Mouse (Mus musculus) urinary bladder, postnatal 10 days (tissue): Measurements from ENCODE around the gene Pde4d.

Source experiments
- DNase-seq: peaks from one replicate; pipeline ENCODE4 v3.0.0; 2022; ENCODE audit warnings: low spot score

Pde4d gene

DNA sequence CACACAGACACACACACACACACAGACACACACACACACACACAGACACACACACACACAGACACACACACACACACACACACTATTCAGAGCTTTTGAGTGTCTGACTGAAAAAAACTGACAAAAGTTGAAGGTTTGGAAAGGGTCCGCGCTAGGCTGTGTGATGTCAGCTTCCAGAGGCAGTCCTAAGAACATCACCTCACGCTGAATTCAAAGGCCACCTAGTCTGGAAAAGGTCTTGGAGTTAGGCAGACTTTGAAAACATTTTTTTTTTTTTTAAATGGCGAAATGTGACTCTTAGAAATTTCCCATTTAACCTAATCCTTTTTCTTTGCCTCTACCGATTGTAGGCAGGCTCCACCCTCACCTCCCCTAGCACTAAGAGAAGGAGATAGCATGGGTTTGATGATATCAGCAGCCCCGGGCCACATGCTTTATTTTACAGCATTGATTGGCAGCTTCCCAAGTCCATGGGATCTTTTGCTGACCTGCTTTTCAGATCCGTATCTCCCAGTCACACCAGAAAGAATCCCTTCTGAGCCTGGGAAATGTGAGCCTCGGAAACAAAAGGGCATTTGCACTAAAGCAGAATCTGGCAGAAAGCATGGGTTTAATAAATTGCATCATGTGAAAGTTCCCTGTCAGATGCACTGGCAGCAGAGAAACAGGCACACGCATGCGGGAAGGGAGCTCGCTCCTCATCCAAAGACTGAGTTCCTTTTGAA is 1373.7 kb downstream of the Pde4d start:
- DNase-seq: no peak

DNA sequence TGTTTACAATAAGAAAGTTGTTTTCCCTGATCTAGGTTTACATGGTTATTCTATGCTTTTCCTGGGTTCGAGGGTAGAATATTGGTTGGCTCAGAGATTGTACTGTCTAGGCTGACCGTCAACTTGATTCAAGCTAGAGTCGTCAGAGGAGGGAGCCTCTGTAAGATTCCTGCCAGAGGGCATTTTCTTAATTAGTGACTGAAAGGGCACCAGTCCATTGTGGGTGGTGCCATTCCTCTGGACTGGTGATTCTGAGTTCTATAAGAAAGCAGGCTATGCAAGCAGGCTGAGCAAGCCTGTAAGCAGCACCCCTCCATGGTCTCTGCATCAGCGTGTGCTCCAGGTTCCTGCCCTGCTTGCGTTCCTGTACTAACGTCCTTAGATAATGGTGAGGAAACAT is 1376.1 kb downstream of the Pde4d start:
- no peak for DNase-seq

DNA sequence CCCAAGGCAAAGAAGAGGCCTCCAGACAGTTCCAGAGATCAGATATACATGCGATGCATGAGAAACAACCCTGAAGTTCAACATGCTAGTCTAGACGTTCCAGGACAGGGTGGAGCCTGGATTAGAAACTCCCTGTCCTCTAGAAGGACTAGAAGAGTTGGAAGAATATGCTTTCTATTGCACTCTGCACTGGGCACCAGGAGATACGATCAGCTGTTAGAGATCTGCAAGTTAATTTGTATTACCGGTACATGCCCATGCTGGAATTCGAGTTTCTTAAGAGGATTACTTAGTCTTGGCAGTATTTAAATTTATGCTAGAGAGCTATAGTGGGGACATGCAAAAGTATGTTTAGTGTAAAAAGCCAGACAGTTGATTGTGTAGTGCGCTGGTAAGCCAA is 1377.6 kb downstream of the Pde4d start:
- no peak for DNase-seq

DNA sequence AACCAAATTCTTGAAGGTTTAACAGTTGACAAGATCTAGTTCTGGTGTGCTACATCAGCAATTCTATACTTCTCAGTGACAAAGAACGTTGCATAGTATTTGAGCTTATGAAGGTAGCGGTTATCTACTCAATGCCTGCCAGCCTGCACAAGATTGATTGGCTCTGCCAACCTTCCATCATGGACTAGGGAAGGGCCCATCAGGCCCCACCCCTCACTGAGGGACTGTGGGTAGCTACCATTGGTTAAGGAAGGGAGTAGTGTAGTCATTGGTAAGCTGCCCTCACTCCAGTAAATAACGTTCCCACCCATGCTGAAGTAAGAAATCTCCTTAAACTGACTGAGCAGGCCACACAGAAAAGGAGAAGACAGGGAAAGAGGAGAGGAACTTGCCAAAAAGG is 1378.2 kb downstream of the Pde4d start:
- DNase-seq: no peak

DNA sequence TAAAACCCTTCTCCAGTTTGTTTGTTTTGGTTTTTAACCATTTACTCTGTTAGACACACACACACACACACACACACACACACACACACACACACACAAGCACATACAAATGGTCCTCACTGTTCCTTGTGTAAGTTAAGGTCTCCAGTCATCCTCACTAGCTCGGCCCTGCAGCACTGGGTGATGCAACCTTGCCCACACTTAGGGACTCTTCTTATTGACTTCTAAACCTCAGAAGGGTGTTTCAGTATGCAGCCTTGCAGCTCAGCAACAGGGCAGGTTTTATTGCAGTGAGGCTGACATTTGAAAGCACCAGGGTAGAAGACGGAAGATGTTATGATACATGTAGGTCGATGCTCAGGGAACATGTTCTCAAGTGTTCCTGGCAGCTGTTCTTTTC is 1379.7 kb downstream of the Pde4d start:
- no peak for DNase-seq

DNA sequence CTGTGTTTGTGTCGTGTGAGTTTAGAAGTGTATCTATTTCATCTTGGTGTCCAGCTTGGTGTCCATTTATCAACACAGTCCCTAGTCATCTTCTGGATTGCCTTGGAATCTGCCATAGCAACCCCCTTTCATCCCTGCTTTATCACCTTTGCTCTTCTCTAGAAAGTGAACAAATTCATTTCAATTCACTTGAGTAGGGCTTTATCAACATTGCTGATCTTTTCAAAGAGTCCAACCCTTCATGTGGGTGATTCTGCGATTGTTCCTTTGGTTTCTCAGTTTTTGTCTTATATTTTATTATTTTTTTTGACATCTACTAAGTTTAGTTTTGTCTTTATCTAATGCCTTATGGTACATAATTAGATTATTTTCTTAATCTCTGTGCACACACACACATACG is 1385.2 kb downstream of the Pde4d start:
- no peak for DNase-seq

DNA sequence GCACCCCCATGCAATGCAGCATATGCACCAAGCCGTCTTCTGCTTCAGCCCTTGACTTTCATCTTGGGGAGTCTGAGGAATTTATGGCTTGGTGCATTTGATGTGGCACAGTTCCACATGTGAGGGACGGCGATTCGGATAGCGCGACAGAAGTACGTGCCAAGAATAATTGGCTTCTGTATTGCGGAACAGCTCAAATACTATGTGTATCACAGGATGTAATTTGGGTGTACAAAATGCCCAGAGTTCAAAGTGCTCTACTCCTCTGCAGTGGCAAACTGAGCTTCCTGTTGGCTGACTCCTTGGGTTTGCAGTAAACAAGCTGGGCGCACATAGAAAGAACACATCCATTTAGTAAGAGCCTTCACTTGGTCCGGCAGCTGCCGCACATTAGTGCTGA is 1387.7 kb downstream of the Pde4d start:
- DNase-seq: no peak

DNA sequence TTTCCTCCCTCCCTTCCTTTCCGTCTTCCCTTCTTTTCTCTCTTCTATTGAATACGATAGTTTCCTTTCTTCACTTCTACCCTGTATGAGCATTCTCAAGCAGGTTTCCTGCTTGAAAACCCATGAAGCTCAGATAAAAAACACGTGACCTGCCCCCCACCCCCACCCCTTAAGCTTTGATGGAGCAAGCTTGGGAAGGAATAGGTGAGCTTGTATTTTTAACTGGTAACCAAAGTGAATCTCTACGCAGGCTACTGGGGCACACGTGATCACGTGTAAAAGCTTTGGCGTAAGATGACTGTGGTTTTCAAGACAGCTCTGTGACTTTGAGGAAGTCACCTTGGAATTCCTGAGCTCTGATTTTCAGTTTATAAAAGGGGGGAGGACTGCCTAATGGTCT is 1388.2 kb downstream of the Pde4d start:
- no peak for DNase-seq

DNA sequence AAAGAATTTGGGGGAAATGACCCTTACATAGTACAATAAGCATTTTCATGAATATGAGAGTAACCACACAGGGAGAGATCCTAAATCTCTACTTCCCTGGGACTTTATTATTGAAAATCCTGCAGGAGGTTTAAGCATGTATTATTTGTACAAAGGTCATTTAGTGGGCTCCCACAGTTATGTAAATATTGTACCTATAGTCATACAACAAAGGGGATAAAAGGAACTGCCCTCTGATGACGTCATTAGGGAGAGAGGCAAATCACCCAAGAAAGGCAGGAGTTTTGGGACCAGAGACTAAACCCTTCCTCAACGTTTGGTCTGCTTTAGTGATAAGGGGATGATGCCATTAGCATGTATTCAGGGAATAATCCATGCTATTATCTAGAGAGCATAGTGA is 1390.5 kb downstream of the Pde4d start:
- DNase-seq: no peak

DNA sequence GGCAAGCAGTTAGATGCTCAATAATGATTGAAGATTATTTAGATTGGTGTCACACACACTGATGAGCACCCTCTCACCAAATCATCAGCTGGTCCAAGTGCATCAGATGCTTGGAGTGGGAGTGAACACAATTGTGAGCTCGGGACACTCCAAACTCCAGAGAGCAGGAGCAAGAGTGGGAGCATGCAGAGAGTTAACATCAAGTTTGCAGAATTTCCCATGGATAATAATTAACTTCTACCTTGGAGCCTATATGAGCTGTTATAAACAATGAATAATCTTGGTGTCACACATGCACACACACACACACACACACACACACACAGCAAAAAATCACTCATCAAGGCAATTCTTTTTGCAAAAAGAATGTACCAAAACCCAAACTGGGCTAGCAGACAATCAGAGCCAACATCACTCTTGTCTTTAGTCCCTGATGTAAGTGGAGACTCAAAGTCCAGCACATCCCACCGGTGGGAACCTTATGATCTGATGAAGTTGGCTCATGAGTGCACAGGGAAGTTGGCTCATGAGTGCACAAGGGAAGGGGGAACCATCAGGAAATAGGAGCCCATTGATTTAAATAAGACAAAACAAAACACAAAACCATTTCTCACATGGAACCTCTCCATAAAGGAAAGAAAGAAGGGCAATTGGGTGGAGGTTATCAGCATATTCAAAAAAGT is 1391.5 kb downstream of the Pde4d start:
- DNase-seq: no peak

DNA sequence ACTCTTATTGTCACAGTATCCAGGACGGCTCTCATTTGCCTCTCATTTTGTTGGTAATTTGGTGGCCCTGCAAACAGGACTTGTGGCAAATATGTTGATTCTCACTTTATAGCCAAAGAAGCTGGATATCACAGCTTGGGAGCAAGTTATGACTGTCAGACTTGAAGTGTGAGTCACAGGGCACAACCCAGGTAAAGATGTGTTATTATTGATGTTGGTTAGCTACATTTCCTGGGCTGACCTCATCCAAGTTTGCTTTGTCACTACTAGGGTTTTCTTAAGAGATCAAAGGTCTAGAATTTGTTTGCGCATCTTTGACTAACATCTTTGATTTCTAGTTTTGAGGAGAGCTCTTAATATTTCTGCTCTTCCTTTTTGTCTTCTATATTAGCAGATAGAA is 1393.2 kb downstream of the Pde4d start:
- DNase-seq: no peak

DNA sequence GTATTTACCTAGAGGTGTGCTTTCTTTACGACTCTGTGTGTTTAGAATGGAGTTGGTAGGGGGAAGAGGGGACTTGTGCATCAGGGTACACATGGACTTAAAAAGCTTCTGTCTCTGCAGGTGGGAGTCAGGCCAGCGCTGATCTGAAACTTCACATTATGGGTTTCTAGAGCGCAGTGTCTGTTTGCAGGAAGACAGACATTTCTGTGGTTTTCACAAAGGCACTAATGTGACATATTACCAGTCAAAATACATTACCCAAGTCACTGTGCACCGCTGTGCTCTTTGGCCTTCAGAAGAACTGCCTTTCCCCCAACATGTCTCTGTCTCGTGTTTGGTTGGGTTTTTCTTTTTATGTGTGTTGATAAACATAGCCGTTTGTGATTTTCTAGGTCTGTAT is 1395.1 kb downstream of the Pde4d start:
- DNase-seq: no peak

DNA sequence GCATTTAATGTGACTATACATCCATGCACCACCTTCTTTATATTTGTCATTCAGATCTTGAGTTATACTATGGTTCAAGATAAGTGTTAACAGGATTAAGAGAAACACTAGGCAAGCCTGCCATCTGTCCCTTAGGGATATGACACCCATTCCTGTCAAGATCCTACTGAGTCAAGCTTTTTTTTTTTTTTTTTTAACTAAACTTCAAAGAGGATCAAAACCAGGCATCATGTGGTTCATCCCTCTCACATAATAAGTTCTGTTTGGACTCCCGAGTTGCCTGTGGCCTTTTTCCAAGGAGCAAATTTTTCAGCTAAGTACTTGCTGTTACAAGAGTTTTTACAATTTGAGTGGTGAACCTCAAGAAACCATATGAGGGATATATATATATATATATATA is 1414.1 kb downstream of the Pde4d start:
- no peak for DNase-seq

DNA sequence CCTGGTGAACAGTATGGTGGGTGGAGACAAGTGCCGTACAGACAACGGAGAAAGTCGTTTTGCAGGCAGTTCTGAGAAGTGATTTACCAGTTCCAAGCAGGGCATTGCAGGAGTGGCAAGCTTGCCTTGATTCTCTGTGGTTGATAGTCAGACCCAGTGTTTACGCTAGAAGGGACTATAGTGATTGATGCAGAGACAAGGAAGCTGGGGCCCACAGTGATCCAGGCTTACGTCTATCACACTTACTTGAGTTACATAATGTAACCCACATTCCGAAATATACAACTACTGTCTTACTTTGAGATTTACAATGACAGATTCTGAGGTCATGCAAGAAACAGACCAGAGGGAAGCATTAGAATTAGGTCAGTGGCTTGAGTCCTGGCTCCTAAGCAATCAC is 1414.6 kb downstream of the Pde4d start:
- no peak for DNase-seq

DNA sequence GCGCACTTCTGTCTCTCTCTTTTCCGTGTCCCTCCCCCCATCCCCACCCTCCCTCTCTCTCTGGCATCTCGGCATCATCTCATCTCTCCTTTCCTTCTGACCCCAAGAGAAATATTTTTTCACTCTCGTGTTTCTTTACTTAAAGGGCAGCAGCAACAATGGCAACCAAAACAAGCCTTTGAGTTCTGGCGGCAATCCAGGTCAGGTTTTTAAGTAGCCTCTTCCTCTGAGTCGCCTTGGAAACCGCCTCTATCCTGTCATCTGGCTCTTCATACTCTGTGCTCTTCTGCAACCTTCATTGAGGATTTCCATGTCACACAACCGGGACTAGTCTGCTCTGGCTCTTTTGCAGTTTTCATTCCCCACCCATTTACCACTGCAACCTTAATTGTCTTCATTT is 1430.6 kb downstream of the Pde4d start:
- DNase-seq: no peak

DNA sequence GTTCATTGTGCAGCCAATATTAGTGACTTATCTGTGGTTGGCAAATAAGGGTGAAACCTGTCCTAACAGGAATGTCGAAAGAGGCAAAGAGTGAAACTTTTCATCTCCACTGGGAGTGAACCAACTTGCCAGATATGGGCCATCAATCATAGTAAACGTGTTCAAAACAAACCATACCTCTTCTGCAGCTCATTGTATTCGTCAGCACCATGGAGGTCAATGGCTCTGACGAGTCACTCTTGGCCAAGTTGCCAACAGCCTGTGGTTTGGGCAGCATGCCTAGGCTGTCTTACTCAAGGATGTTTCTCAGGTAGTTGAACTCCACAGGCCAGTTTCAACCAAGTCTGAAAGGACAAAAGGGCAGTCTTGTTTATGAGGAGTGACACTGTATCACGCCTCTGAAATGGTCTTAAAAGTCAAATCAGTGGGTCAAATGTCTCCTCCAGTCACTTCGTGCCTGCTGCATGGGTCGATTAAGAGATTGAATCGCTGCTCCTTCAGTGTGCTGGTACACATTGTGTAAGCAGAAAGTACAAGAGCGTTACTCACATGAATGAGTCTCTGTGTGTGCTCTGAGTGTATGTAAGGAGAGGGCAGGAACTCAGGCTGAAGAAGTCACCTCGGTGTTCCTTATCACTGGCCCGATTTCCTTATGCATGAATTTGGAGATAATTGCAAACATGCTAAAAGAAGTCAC is 1431.6 kb downstream of the Pde4d start:
- no peak for DNase-seq

DNA sequence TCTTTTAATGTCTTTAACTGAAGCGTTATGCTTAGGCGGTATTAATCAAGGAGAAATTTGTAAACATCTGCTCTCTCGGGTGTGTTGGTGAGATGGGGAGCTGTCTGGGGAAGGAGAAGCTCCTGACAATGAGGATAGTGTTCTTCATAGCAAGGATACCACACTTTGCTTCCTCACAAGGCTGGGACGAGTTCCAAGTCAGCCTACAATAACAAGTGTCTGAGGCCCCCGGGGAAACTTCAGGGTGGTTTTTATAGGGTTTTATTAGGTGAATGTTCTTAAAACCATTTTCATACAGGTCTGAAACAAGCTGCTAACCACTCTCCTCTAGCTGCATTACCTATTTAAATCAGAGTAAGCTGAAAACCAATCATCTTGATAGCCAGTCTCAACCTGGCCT is 1433.9 kb downstream of the Pde4d start:
- no peak for DNase-seq

DNA sequence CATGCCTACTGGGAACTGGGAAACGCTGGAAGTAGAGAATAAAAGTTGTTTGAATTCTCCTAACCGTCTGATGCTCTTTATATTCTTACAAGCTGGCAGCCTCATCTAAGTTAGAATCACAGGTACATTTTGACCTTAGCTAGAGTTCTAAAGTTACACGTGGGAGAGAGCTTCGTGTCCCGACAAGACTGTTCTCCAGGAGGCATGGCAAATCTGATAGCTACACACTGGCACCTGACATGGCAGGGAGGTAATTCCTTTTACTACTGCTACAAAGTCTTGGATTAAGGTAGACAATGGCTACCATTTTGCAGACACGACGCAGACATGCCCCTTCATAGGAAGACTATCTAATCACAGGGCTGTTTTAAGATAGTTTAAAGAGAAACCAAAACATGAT is 1435.1 kb downstream of the Pde4d start:
- DNase-seq: no peak

DNA sequence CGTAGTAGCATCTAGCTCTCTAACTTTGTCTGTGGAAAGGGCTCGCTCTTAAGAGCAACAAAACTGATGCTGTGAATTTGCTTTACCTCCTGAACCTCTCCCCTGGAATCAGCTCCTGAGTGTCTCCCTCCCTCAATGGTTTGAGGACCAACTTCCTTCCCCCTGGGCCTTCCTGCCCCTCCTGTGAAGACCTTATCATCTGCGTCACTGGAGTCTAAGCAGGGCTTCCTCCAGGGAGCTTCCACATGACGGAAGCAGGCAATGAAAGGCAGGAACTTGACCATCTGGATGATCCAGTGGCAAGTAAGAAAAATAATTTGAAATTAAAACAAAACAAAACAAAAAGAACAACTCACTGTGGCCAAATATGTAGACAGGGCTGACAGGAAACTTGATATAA is 1438.5 kb downstream of the Pde4d start:
- no peak for DNase-seq

DNA sequence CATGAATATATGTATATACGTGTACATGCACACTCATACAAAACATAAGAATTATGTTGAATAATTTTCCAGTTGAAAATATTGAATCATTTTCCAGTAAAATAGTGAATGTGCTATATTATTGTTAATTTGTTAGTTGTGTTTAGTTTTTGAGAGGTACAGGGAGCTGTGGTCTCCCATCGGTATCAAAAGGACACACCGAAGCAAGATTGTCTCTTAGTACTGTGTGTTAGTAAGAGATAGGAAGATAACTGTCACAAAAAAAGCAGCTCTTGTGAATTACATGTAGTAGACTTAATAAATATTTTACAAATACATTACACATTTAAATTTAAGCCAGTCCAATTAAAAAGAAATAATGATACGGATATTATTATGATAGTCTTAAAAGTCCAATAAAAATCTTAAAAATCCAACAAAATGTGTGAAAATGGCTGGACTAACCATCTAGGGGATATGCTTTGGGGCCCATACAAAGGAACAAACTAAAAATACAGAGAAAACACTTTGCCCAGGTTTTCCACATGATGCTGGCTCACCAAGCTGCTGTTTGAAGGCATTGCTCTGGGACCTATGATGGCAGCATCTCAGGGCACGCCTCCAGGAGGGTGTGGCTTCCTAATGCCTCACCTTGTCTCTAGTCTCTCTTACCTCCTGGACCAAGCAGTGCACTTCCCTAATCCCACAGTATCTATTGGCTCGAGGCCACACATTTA is 1441.6 kb downstream of the Pde4d start:
- no peak for DNase-seq

DNA sequence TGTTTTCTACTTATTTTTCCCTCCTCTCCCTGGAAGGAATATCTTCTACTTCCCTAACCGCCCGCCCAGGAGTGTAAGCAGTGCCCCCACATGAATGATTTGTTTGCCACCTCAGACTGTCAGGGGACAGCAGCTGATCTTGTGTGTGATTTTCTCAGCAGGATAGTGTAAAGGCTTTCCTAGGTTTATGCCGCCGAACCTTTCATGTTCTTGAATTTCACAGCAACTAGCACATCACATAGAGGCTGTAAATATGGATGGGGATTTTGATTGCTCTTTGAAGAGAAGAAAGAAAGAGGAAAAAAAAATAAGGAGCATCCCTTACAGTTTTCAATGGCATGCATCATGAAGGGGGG is 1442.1 kb downstream of the Pde4d start:
- no peak for DNase-seq

DNA sequence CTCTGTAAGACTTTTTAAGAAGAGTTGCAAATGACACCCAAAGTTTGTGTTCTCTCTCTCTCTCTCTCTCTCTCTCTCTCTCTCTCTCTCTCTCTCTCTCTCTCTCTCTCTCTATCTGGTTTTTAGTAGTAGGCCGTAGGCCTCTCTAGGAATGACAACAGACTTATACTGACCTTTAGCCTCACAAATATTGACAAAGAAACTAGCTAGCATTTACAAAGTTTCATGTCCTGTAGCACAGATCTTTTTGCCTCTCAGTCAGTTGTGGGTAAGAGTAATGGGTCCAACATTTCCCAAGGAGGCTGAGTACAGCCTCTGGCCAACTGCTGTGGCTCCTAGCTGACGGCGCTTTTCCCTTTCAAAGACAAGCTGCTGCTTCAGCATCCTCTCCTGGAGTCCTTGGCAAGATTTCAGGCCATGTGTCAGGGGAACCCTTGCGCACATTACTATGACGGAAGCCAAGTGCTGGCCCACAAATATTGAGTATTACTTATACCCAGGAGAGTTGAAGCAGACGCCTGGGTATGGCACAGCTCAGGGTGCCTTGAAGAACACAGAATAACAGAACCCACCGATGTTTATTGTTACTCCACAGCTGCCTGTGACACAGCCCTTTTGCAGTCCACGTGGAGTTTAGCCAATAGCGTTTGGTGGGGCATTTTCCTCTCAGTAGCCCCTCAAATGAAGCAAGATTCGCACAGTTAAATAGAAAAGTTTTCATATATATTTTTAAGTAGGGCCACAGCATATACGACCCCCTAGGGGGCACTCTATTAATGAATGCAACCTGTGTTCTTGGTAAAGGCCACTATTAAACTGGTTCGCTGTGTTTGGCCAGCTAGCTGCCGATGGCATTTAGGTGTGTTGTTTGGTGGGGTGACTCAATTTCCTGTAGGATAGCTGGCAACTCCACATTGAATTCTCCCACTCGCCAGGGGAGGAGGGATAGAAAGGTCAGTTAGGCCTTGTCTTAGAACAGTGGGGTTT is 1450.0 kb downstream of the Pde4d start:
- DNase-seq: no peak
